Mouse (Mus musculus) brown adipose tissue, adult 24 weeks (tissue): ENCODE measurements at regions not wholly inside any gene's neighbourhood (a gene's known extent, or its start where the extent isn't known, plus 50 kb on each side); places are given as distances from the start of the nearest gene placed in this dataset.

Experiments
- H3K27ac ChIP-seq: fragments of 200-500 bp; replicated peaks from 2 replicates; pipeline ENCODE4 v1.5.1; 2012; ENCODE audit warnings: low read depth, mild to moderate bottlenecking, low read length
- H3K4me1 ChIP-seq: fragments of 200-500 bp; 2 replicates; pipeline ENCODE4 v1.6.1; 2012; ENCODE audit warnings: low read length, mixed read lengths; ENCODE audit not compliant: control insufficient read depth, insufficient read depth, insufficient read length
- H3K4me3 ChIP-seq: fragments of 200-500 bp; 2 replicates; pipeline ENCODE4 v1.5.1; 2012; ENCODE audit warnings: low read depth, mild to moderate bottlenecking, low read length, moderate library complexity; ENCODE audit not compliant: insufficient read depth

DNA sequence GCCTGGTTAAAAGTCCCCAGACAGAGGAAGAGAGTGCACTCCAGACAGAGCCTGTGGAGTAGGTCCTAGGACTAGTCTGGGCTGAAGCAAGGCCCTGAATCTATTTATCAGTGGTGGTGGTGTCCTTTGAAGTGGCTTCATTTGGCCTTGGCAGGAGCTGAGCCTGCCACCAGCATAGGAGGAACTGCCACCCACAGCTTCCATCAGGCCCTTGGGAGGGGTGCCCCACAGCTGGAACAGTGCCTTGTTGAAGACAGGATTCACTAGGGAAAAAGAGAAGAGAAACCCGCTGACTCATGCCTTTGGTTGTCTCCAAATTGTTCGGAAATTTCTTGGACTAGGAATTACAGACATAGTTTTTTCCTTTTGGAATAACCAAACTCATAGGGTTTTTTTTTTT is 574.6 kb downstream of the Gsdmc2 start:
- Histone ChIP-seq H3K27ac (no peak overlapping the region), H3K4me1 (no peaks in the 10 kb centered on the region), H3K4me3 (no peak overlapping the region)

DNA sequence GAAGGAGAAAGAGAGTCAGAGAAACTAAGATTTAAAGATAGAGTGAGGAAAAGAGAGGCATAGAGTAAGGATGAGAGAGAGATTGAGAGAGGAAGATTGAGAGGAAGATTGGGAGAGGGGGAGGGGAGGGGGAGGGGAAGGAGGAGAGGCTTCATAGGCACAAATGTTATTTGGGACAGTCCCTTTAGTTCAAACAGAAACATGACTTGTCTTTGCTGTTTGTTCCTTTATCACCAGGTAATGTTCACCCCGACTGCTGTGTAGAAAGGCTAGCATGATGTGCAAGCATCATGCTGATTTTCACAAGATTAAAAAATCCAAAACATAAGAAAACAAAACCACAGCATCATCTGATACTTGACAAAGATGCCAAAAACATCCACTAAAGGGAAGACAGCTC is 579.1 kb downstream of the Gsdmc2 start:
- Histone ChIP-seq H3K4me3 (no peak overlapping the region), H3K27ac (no peak overlapping the region), H3K4me1 (no peaks in the 10 kb centered on the region)

DNA sequence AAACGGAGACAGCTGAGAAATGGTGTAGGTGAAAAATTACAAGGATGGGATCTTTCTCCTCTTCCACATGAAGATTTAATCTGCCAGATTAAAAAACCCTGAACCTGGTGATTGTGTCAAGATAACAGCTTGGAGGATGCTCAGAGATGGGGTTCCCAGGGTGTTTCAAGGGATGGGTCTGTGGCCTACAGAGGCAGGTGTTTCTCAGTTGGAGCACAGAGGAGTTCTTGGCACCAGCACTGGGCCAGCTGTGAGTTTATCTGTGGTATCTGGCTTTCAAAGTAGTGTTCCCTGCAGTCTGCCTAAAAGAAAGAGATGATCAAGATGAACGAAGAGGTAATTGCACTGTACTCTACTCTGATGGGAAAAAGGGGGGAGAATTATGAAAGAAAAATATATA is 589.2 kb downstream of the Gsdmc2 start:
- Histone ChIP-seq H3K4me1 (no peaks in the 10 kb centered on the region), H3K4me3 (no peak overlapping the region), H3K27ac (no peak overlapping the region)

DNA sequence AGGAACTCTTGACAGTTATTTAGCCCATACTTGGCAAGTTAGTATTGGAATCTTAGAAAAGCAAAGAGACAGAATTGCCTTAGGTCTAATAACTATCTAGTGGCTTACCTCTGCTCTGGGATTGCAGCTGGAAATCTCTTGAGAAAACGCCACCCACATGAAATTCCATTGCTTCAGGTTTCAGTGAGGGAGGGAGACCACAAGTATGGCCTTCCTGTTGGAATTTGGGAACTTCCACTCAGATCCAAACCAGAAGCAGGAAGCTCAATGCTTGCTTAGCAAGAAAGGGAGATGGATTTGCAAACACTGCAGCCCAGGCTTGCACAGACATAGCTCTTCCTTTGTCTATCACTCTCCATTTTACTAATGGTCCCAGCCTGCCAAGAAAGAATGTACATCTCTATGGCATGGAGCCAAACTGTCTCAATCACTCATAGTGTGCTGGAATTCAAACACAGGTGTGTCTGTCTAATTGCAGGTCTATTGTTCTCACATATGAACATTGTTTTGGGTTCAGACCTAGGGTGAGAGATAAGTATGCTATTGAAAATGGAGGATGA is 592.1 kb downstream of the Gsdmc2 start:
- Histone ChIP-seq H3K4me3 (no peak overlapping the region), H3K27ac (no peak overlapping the region), H3K4me1 (no peaks in the 10 kb centered on the region)

DNA sequence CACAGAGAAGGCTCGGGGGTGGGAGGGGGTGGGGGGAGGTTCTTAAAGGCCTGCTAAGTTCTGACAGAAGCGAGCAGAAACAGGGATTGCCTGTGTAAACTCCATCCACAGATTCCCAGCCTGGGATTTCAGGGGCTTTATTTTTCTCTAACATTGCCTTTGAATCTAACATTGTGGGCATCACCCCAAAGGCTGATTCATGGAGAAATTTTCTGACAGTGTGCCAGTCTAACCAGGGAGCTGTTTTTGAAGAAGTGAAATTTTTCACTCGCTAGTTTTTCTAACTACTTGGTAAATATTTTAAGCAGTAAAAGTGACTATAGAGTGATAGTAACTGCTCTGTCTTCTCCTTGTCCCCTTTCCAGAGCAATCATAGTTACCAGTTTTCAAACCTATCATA is 606.4 kb downstream of the Gsdmc2 start:
- Histone ChIP-seq H3K27ac (no peak overlapping the region), H3K4me1 (no peaks in the 10 kb centered on the region), H3K4me3 (no peak overlapping the region)

DNA sequence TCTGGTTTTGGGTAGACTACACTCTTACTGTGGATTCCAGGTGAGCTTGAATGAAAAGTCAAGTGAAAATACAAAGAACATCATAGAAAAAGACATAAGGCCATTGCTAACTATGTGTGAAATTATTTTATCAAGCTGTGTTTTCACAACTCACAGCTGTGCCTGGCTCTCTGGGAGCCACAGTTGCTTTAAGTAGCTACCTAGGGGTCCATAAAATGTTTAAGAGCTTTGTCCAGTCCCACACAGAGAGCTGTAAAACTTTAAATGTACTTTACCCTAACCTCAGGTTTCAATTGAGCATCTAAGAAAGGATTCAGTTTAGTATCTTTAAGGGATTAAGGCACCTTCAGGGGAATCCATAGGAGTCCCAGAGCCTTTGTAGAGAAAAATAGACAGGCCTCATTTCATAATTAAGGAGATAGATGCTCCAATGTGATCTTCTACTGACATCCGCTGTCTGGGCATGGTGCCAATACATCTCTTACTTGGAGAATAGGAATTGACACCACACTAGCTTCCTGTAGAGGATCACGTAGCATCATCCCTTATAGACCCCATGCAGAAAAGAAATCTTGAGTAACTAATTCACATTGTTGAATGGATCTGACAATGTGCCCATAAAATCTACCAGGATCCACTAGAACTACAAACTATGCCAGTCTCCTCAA is 626.5 kb downstream of the Gsdmc2 start:
- H3K4me3 ChIP-seq, result no peak overlapping the region
- H3K4me1 ChIP-seq, result no peaks in the 10 kb centered on the region
- H3K27ac ChIP-seq, result no peak overlapping the region

DNA sequence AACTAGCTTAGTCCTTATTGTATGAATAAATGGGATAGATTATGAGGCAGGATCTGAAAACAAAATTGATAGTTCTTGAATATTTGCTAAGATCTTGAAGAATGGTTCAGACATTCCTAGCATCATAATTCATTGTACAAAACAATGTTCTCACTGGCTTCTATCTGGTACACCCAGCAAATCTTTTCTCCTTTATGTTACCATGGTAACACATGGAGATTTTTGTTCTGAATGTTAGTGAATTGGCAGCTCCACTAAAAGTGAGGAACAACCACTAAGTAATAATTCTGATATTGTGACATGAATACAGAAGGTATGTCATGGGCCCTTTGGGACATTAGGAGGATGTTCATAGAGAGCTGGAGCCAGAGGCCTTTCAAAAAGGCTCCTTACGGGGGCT is 639.8 kb downstream of the Gsdmc2 start:
- Histone ChIP-seq H3K4me1 (no peaks in the 10 kb centered on the region), H3K27ac (no peak overlapping the region)

DNA sequence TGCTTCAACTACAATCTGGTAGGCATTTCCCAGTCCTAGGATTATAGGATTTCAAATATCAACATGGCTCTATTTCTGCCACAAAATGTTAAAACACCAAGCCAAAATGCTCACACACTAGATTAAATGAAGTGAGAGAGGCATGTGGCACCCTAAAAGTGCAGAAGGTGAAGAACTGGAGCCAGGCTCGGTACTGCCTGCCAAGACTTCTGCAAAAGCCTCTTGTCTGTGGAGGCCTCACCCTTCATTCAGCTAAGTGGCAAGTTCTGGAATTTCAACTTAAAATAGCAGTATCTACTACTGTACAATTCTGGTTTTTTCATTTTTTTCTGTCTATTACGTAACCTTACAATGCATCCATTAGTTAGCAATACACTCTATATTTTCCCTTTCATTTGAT is 649.9 kb downstream of the Gsdmc2 start:
- no peak overlapping the region for H3K4me3 ChIP-seq
- H3K27ac ChIP-seq, result no peak overlapping the region
- no peaks in the 10 kb centered on the region for H3K4me1 ChIP-seq

More for the DNA sequence above, 639.8 kb downstream of the Gsdmc2 start:
- H3K4me3 ChIP-seq, result no peak overlapping the region

DNA sequence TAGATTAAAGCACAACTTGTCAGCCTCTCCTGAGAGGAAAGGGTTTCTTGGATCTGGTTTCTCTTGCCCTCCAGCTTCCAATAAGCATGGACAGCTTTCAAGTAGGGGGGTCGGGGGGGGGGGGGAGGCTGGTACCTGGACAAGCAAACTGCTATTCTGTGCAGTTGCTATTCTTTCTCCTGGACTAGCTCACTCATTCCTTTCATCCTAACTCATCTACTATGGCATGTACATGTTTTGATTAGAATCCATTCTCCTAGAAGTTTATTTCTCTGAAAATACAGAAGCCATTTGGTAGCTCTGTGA is 650.5 kb downstream of the Gsdmc2 start:
- no peaks in the 10 kb centered on the region for H3K4me1 ChIP-seq
- H3K4me3 ChIP-seq, result no peak overlapping the region
- no peak overlapping the region for H3K27ac ChIP-seq

DNA sequence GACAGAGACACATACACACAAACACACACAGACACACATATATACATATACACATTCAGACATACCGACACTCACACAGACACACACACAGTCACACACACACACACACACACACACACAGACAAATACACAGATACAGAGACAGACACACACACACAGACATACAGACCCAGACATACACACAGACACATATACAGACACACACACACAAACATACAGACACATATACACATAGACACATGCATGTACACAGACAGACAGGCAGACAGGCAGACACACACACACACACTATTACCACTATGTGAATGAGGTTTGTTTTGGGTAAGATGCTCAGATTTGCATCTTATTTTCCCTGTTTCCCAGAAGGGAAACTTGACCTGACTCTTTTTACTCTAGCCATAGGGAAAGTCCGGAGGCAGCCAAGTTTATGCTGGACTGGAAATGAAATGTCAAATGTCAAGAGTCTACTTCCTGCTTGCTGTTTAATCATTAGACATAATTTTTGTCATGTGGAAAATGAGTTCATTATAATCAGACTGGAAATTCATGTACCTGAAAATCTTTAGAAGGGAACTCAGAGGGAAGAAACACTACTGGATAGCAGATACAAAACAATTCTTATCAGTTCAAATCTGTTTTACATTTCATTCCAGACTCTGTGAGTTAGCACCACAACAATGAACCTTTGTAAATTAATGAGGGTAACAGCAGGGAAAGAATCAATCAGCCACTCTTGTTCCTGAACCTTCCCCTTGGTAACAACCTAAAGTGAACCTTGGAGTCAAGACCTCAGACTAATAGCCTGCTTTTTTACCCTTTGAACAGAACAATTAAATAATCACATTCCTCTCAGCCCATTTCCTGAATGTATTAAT is 651.1 kb downstream of the Gsdmc2 start:
- Histone ChIP-seq H3K4me1 (no peaks in the 10 kb centered on the region), H3K27ac (no peak overlapping the region), H3K4me3 (no peak overlapping the region)

DNA sequence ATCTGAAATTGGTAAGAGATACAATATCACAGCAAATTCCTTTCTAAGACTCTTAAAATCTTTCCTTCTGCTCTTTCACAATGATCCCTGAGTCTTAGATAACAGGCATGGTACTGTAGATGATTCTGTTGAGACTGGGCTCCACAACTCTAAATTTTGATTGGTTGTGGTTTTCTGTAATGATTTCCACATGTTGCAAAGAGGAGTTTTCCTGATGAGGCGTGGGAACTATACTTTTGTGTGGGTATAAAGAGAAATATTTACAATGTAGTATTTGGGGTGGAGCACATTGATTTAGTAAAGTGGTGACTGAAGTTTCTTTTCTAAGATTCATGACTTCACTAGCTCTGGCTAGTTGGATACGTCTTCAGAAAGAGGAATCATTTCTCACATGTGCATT is 653.2 kb downstream of the Gsdmc2 start:
- Histone ChIP-seq H3K4me1 (no peaks in the 10 kb centered on the region), H3K27ac (no peak overlapping the region), H3K4me3 (no peak overlapping the region)

DNA sequence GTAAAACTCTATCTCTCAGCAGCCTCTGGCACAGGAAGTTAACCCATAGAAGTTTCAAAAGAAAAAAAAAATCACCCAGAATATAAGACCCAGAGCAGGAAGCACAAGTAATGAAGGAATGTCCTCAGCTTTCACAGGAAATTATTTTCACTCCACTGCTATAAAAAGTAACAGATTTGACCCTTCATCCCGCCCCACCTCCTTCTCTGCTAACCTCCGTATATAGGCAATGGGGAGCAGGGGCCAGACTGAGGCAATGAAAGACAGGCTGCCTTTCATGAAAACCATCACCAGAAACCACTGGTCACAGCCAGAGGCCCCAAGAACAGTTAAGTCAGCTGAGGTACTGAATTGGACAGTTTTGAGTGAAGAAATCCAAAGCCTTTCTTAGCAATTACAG is 654.9 kb downstream of the Gsdmc2 start:
- no peak overlapping the region for H3K4me3 ChIP-seq

DNA sequence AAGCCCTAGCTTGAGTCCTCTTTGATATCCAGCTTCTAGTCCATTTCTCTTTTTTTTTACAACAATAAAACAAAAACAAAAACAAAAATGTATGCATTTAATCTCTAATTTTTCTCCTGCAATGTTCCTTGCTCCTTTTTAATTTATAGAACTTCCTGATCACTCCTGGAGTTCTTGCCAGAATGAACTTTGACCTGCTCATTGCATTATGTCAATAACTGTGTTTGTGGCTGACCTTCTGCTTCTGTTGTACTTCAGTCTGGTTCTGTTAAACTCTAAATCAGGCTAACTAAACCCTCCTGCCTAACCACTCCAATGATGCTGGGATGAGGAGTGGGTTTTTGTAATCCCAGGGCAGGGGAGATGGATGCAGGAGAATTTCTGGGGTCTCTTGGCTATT is 674.0 kb downstream of the Gsdmc2 start:
- H3K4me1 ChIP-seq, result no peaks in the 10 kb centered on the region
- H3K4me3 ChIP-seq, result no peak overlapping the region

More for the DNA sequence above, 654.9 kb downstream of the Gsdmc2 start:
- H3K4me1 ChIP-seq, result no peaks in the 10 kb centered on the region
- H3K27ac ChIP-seq, result no peak overlapping the region

DNA sequence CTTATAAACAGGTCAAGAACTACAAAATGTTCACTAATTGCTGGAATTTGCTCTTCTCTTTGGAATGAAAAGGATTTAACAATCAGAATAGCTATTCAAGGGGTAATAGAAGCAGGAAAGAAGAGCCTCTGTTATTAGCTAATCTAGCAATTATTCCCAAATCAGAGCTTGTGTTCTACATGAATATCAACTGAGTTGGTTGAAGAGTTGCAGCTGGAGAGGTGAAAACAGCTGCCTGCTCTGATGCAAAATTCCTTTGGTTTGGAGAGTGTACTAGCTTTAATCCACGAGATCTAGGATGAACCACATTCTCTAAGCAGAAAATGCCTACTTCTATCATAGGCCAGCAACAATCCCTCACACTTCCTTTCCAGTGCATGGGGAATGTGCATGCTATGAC is 674.8 kb downstream of the Gsdmc2 start:
- no peaks in the 10 kb centered on the region for H3K4me1 ChIP-seq
- no peak overlapping the region for H3K27ac ChIP-seq
- H3K4me3 ChIP-seq, result no peak overlapping the region

More for the DNA sequence above, 674.0 kb downstream of the Gsdmc2 start:
- H3K27ac ChIP-seq, result no peak overlapping the region

DNA sequence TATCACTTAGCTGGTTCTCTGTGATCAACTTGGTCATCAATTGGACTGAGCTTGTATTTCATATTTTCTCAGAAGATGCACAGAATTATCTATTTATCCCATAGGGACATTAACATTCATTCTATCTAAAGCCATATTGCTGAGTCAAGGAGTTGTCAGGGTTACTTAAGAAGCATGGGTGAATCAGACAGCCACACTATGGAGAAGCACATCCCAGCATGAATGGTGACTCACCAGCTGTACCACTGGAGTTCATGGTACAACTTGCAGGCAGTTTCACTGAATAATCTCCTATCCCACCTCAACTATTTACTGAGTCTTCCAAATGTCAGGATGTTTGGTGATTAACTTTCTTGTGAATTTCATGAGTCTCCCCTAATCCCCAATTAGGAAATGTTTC is 678.6 kb downstream of the Gsdmc2 start:
- Histone ChIP-seq H3K27ac (no peak overlapping the region), H3K4me3 (no peak overlapping the region), H3K4me1 (no peaks in the 10 kb centered on the region)
